Mouse (Mus musculus) ES-Bruce4 (cell line): ENCODE results near the gene Rab15.

ENCODE experiments used
- CTCF ChIP-seq: IDR thresholded peaks from one replicate; pipeline ENCODE4 v1.8.1; 2011; ENCODE audit warnings: low read depth, low read length
- EP300 ChIP-seq: IDR thresholded peaks from 2 replicates; pipeline ENCODE4 v1.6.1; 2011; ENCODE audit warnings: low read depth, low read length; ENCODE audit not compliant: insufficient read depth
- POLR2A ChIP-seq: IDR thresholded peaks from one replicate; pipeline ENCODE4 v1.8.1; 2011; ENCODE audit warnings: low read length; ENCODE audit not compliant: insufficient read depth

DNA sequence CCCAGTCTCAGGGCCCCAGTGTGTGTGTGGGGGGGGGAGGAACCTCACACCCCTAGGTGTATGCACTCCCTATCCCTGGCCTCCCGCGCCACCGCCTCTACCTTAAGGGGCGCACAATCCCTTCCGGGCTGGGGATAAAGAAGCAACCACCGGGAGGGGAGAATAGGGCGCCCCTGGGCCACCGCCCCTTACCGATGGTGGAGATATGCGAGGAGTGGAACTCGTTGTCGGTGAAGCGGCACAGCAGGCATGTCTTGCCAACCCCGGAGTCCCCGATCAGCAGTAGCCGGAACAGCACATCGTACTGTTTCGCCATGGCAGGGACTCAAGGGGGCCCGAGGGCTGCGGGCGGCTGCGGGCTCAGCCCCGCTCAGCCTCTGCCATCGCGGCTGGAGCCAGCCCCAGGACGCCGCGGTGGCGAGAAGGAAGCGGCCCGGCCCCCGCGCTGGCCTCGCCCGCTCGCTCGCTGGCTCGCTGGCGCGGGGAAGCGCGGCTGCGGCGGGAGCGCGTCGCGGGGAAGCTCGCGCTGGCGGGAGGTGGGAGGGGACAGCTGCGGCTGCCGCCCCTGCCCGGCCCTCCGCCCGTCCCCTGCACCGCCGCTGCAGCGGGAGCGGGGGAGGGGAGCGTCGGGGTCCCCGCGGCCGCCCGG is 582 bp downstream of the Rab15 start:
- no peak for TF ChIP-seq POLR2A
- no peak for TF ChIP-seq CTCF
- no peak for TF ChIP-seq EP300
